Mouse (Mus musculus) midbrain, postnatal 0 days (tissue): ENCODE measurements at regions not wholly inside any gene's neighbourhood (a gene's known extent, or its start where the extent isn't known, plus 50 kb on each side); places are given as distances from the start of the nearest gene placed in this dataset.

ENCODE experiments used
- ATAC-seq: fragments of 200-750 bp; cut with Nextera tagmentation; 2 replicates; pipeline ENCODE4 v1.8.0; 2017; ENCODE audit warnings: moderate number of reproducible peaks, mild to moderate bottlenecking, moderate TSS enrichment, moderate library complexity; ENCODE audit not compliant: low FRiP score
- DNase-seq: peaks from one replicate; pipeline ENCODE4 v3.0.0-alpha.2; 2015; ENCODE audit warnings: low spot score
- H3K27ac ChIP-seq: fragments of 300-500 bp; sonication (generic); 2 replicates; pipeline ENCODE4 v1.5.1; 2014; ENCODE audit warnings: low read depth, mild to moderate bottlenecking, low read length, mixed read lengths
- H3K27me3 ChIP-seq: fragments of 300-500 bp; sonication (generic); 2 replicates; pipeline ENCODE4 v1.6.1; 2014; ENCODE audit warnings: low read length, control low read depth, mixed read lengths; ENCODE audit not compliant: insufficient read depth
- H3K36me3 ChIP-seq: fragments of 300-500 bp; sonication (generic); 2 replicates; pipeline ENCODE4 v1.6.1; 2014; ENCODE audit warnings: low read length, control low read depth, mixed read lengths; ENCODE audit not compliant: insufficient read depth
- H3K4me1 ChIP-seq: fragments of 300-500 bp; sonication (generic); 2 replicates; pipeline ENCODE4 v1.6.1; 2014; ENCODE audit warnings: mild to moderate bottlenecking, control low read depth, antibody characterized with exemption, low read length, mixed read lengths; ENCODE audit not compliant: insufficient read depth
- H3K4me2 ChIP-seq: fragments of 300-500 bp; sonication (generic); 2 replicates; pipeline ENCODE4 v1.6.1; 2014; ENCODE audit warnings: low read depth, mild to moderate bottlenecking, low read length, mixed read lengths; ENCODE audit not compliant: poor library complexity, severe bottlenecking
- H3K4me3 ChIP-seq: fragments of 300-500 bp; sonication (generic); 2 replicates; pipeline ENCODE4 v1.5.1; 2014; ENCODE audit warnings: low read depth, mild to moderate bottlenecking, low read length, moderate library complexity
- H3K9ac ChIP-seq: fragments of 300-500 bp; sonication (generic); replicated peaks from 2 replicates; pipeline ENCODE4 v1.6.1; 2014; ENCODE audit warnings: mild to moderate bottlenecking, low read length, moderate library complexity, mixed read lengths; ENCODE audit not compliant: poor library complexity, severe bottlenecking
- H3K9me3 ChIP-seq: fragments of 300-500 bp; sonication (generic); 2 replicates; pipeline ENCODE4 v1.6.1; 2016; ENCODE audit warnings: low read length, control low read depth
- CTCF ChIP-seq: IDR thresholded peaks from 2 replicates; pipeline ENCODE4 v1.5.1; 2016; ENCODE audit warnings: antibody characterized with exemption, mild to moderate bottlenecking
- WGBS: fragments of 180-500 bp; shearing (Covaris S2); extraction: QIAGEN DNeasy Blood & Tissue Kit; methylation state at CpG from one replicate; pipeline ENCODE4 v1.1.7; 2014; 5-methylcytosine and 5-hydroxymethylcytosine counted together

GRCm38 (mm10) chr2:46506951-46507350 is 1389.8 kb upstream of the Zeb2 start:
- H3K9me3 ChIP-seq: no peaks in the 10 kb centered on the region
- no peak overlapping the region for H3K4me2 ChIP-seq
- ATAC-seq (no peak), DNase-seq (no peak)
- H3K4me1 ChIP-seq: no peaks in the 10 kb centered on the region
- H3K36me3 ChIP-seq: no peaks in the 10 kb centered on the region
- no peak overlapping the region for H3K27ac ChIP-seq
- H3K4me3 ChIP-seq: no peak overlapping the region
- no peak for TF ChIP-seq CTCF
- no peak overlapping the region for H3K9ac ChIP-seq
- H3K27me3 ChIP-seq: no peaks in the 10 kb centered on the region
- 29% methylated on average over 1 of the region's 1 CpGs for WGBS

- whole genome bisulfite sequencing: 89% methylated on average over 2 of the region's 2 CpGs
Measured at GRCm38 (mm10) chr2:46503074-46503473, 1385.9 kb upstream of the Zeb2 start.

DNA sequence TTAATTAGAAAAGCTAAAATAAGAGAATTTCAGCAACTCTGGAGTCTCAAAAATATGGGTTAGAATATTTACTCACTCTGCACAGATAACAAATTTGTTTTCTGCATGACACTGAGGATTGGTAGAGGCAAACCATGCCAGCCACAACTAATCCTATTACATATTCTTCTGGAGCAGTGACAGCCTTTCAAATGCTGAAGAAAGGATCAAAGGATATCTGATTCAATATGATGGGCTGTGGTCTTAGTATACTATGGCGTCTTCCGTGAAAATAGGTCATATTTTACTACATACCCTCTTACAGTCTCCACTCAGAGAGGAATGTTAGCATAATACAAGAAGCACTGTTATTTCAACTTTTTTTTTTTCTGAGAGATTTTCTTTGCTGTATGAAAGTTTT is 1375.1 kb upstream of the Zeb2 start:
- no peaks in the 10 kb centered on the region for H3K36me3 ChIP-seq
- H3K4me2 ChIP-seq: no peak overlapping the region
- no peak overlapping the region for H3K4me3 ChIP-seq
- WGBS: 13% methylated on average over 2 of the region's 2 CpGs
- DNase-seq: no peak
- TF ChIP-seq CTCF: no peak
- no peaks in the 10 kb centered on the region for H3K9me3 ChIP-seq
- H3K9ac ChIP-seq: no peak overlapping the region
- no peaks in the 10 kb centered on the region for H3K4me1 ChIP-seq
- ATAC-seq: no peak
- no peak overlapping the region for H3K27ac ChIP-seq
- no peaks in the 10 kb centered on the region for H3K27me3 ChIP-seq

More at GRCm38 (mm10) chr2:46503074-46503473, 1385.9 kb upstream of the Zeb2 start:
- no peak overlapping the region for H3K4me3 ChIP-seq
- ATAC-seq (no peak), DNase-seq (no peak)
- no peak overlapping the region for H3K27ac ChIP-seq
- no peaks in the 10 kb centered on the region for H3K4me1 ChIP-seq
- TF ChIP-seq CTCF: no peak
- no peak overlapping the region for H3K4me2 ChIP-seq
- H3K9ac ChIP-seq: no peak overlapping the region
- H3K36me3 ChIP-seq: no peaks in the 10 kb centered on the region
- H3K9me3 ChIP-seq: no peaks in the 10 kb centered on the region
- no peaks in the 10 kb centered on the region for H3K27me3 ChIP-seq

- no peak overlapping the region for H3K4me3 ChIP-seq
- H3K27ac ChIP-seq: no peak overlapping the region
- ATAC-seq (no peak), DNase-seq (no peak)
- no peaks in the 10 kb centered on the region for H3K36me3 ChIP-seq
- TF ChIP-seq CTCF: no peak
- no peaks in the 10 kb centered on the region for H3K27me3 ChIP-seq
- WGBS: 92% methylated on average over 2 of the region's 2 CpGs
- H3K9me3 ChIP-seq: no peaks in the 10 kb centered on the region
- H3K4me2 ChIP-seq: no peak overlapping the region
- H3K4me1 ChIP-seq: no peaks in the 10 kb centered on the region
- no peak overlapping the region for H3K9ac ChIP-seq
Measured at GRCm38 (mm10) chr2:46491081-46491480, 1373.9 kb upstream of the Zeb2 start.

GRCm38 (mm10) chr2:46468936-46469629 is 1351.9 kb upstream of the Zeb2 start:
- Histone ChIP-seq H3K36me3 (no peaks in the 10 kb centered on the region), H3K4me1 (no peaks in the 10 kb centered on the region), H3K4me3 (no peak overlapping the region), H3K4me2 (no peak overlapping the region), H3K27me3 (no peaks in the 10 kb centered on the region), H3K9me3 (no peaks in the 10 kb centered on the region), H3K9ac (no peak overlapping the region), H3K27ac (no peak overlapping the region)
- DNase-seq (no peak), ATAC-seq (no peak)
- 63% methylated on average over 5 of the region's 5 CpGs for WGBS
- no peak for TF ChIP-seq CTCF

- WGBS: 46% methylated on average over 4 of the region's 4 CpGs
- ATAC-seq (no peak), DNase-seq (peak; percentile 62)
- Histone ChIP-seq H3K4me1 (no peaks in the 10 kb centered on the region), H3K27ac (no peak overlapping the region), H3K4me2 (no peak overlapping the region), H3K9me3 (no peaks in the 10 kb centered on the region), H3K4me3 (no peak overlapping the region), H3K9ac (no peak overlapping the region), H3K36me3 (no peaks in the 10 kb centered on the region), H3K27me3 (no peaks in the 10 kb centered on the region)
- TF ChIP-seq CTCF: no peak
Measured at GRCm38 (mm10) chr2:46465389-46465788, 1348.2 kb upstream of the Zeb2 start.
